Mouse (Mus musculus) MEL (cell line): ENCODE data around the gene Gm16181.

Experiments
- CTCF ChIP-seq, 3 experiments: IDR thresholded peaks in 2 of 3; conservative IDR thresholded peaks in 1 of 3; 2 replicates each; pipeline ENCODE4 v1.5.1; 2011 to 2012; ENCODE audit warnings: low read length in 3 of 3, low read depth in 2 of 3, mild to moderate bottlenecking in 2 of 3, improper control_type of control experiment in 1 of 3, inconsistent platforms in 1 of 3, mixed read lengths in 1 of 3, moderate library complexity in 1 of 3; ENCODE audit not compliant: control insufficient read depth in 1 of 3, insufficient read depth in 1 of 3, poor library complexity in 1 of 3, severe bottlenecking in 1 of 3
- E2F4 ChIP-seq: IDR thresholded peaks from 2 replicates; pipeline ENCODE4 v1.6.1; 2011; ENCODE audit warnings: low read depth, low read length, improper control_type of control experiment, borderline replicate concordance
- MAFK ChIP-seq: IDR thresholded peaks from 2 replicates; pipeline ENCODE4 v1.6.1; 2011; ENCODE audit warnings: low read depth, mild to moderate bottlenecking, low read length, improper control_type of control experiment, borderline replicate concordance
- MAX ChIP-seq: IDR thresholded peaks from 2 replicates; pipeline ENCODE4 v1.6.1; 2011; ENCODE audit warnings: low read length, improper control_type of control experiment

DNA sequence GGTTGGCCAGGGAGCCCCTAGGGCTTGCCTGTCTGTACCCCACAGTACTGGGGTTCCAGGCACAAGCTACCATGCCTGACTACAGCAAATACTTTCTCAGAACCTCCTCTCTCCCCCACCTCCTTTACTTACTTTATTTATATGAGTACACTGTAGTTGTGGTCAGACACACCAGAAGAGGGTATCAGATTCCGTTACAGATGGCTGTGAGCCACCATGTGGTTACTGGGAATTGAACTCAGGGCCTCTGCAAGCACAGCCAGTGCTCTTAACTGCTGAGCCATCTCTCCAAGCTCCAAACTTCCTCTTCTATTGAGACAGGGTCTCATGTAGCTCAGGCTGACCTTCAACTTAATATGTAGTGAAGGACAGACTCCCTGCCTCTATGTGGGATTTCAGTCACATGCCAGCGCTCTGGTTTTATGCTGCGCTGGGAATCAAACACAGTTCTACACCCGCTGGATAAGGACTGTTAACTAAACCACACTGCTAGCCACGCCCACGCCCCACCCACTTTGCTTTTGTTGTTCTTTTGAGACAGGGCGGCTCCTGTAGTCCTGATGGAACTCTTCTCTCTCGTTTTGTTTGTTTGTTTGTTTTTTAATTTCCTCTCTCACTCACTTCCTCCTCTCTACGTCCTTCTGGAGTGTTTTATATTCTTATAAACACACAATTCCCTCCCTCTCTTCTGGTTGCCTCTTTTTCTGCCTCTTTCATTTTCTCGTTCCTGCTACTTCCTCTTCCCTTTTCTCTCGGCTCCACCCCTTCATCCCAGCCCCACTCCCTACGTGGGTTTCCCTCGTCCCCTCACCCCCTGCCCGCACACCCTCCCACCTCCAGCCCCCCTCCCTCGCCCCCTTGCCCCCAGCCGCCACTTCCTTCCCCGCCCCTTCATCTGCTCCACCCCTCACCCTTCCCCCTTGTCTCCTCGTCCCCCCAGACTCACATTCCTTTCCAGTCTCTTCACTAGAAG, 34.7 kb upstream of the Gm16181 start:
- TF ChIP-seq E2F4 (no peak), CTCF (IDR thresholded peaks at IDR 0.05 in 2 of 3, conservative IDR thresholded peaks at IDR 0.05 in 1 of 3; ENCODE audit: control insufficient read depth in 1 of 3, insufficient read depth in 1 of 3, low read depth in 2 of 3, low read length in 3 of 3, poor library complexity in 1 of 3, severe bottlenecking in 1 of 3) (no peak), MAX (peak; percentile 73; the same call in 1 of the 2 replicates), MAFK (0 out of 2 replicates have a peak, but pooled peaks have one; percentile 37)
